Mouse (Mus musculus) thymus, adult 2 months (tissue): ENCODE data around the gene Prpf4b.

Experiments
- CTCF ChIP-seq: fragments of 200-500 bp; IDR thresholded peaks from 2 replicates; pipeline ENCODE4 v1.5.1; 2012; ENCODE audit warnings: mild to moderate bottlenecking, control low read depth, low read length, moderate library complexity, borderline replicate concordance; ENCODE audit not compliant: control insufficient read depth, poor library complexity, insufficient read depth; ENCODE audit errors: extremely low read depth
- POLR2A ChIP-seq: fragments of 200-500 bp; IDR thresholded peaks from 2 replicates; pipeline ENCODE4 v1.6.1; 2012; ENCODE audit warnings: mild to moderate bottlenecking, low read length, control low read depth, moderate library complexity; ENCODE audit not compliant: control insufficient read depth, poor library complexity, insufficient read depth; ENCODE audit errors: extremely low read depth

DNA sequence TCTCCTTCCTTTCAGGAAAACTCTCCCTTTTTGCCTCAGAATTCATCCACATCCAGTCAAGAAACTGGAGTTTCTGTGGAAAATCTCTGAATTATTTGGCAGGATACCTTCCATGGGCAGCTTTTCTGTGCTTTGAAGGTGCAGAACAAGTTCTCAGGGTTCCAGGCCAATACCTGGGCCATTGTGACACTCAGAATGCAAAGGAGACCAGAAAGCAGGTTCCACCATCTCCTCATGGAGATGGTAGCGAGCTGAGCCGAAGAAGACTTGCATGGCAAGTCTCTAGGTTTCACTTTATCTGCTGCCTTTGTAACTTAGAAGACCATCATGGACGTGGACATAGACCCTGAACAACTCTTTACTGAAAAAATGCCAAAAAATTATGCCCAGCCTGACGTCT lies 49.1 kb downstream of the Prpf4b start, which contains the start of the genes Fam217a and 4933417A18Rik:
- no peak for TF ChIP-seq CTCF
- TF ChIP-seq POLR2A = no peak
